Mouse (Mus musculus): ENCODE measurements around the gene Bag5.

- no peak for TF ChIP-seq CTCF (IDR thresholded peaks at IDR 0.05; ENCODE audit: borderline replicate concordance, extremely low read depth, insufficient read depth, insufficient read length)
- TF ChIP-seq POLR2A (IDR thresholded peaks at IDR 0.05; ENCODE audit: borderline replicate concordance, extremely low read depth, insufficient read depth, insufficient read length, poor library complexity, severe bottlenecking): peak; percentile 58; the same call in 1 of the 2 replicates
Measured at GRCm38 (mm10) chr12:111677882-111678669, 35.0 kb downstream of the Bag5 start, which contains the start of gene Trmt61a.
